Mouse (Mus musculus) 3134 (cell line): ENCODE measurements at regions not wholly inside any gene's neighbourhood (a gene's known extent, or its start where the extent isn't known, plus 50 kb on each side); places are given as distances from the start of the nearest gene placed in this dataset.
"Not testable (repeated sequence)": the region's sequence is repeated elsewhere in the genome, so short reads cannot be mapped to it uniquely, and the experiment has no call there.

Source experiments
- DNase-seq: peaks from one replicate; pipeline ENCODE4 v3.0.0-alpha.2; 2011; ENCODE audit warnings: low spot score; ENCODE audit not compliant: insufficient read length; ENCODE audit errors: extremely low read depth

DNA sequence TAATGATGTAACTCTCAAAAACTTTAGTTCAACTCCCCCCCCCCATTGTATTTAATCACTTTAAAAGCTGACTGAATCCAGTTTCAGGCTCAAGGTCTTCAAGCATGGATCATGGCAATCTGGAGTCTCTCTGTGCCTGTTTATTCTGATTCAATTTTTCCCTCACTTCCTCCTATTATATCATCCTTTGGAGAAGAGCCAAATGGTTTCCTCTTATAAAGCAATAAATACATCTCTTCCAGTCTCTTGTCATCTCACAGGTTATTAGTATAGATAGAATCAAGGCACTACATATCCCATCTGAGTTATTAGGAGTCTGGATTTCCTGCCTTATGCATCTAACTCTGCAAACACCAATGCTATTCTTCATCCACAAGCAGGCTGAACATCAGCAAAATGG is 530.2 kb upstream of the Pdcd1 start:
- no peak for DNase-seq

DNA sequence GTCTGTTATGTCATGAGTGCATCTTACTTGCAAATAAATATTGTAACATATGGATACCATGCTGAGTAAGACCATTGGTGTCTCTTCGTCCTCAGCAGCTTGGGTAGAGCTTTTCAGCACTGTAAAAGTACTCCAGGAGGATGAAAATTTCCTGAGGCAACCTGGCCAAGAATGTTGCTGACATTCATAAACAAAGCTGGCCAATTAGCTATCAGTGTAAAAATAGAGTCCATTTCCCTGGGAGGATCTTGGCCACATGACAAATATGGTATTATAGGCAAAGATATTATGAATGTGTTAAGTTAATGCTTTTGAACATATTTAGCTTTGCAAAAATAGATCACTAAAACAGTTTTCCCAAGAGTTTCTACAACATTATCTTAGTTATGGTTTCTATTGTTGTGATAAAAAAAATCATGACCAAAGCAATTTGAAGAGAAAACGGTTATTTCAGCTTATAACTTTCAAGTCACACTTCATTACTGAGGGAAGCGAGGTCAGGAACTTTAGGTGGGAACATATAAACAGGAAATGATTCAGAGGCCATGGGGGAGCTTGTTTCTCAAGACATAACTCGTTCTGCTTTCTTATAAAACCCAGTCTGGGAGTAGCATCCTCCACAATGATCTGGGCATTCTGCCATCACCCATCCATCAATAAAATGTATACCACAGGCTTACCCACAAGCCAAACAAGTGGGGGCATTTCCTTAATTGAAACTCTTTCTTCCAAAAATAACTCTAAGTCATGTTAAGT is 529.5 kb upstream of the Pdcd1 start:
- no peak for DNase-seq

DNA sequence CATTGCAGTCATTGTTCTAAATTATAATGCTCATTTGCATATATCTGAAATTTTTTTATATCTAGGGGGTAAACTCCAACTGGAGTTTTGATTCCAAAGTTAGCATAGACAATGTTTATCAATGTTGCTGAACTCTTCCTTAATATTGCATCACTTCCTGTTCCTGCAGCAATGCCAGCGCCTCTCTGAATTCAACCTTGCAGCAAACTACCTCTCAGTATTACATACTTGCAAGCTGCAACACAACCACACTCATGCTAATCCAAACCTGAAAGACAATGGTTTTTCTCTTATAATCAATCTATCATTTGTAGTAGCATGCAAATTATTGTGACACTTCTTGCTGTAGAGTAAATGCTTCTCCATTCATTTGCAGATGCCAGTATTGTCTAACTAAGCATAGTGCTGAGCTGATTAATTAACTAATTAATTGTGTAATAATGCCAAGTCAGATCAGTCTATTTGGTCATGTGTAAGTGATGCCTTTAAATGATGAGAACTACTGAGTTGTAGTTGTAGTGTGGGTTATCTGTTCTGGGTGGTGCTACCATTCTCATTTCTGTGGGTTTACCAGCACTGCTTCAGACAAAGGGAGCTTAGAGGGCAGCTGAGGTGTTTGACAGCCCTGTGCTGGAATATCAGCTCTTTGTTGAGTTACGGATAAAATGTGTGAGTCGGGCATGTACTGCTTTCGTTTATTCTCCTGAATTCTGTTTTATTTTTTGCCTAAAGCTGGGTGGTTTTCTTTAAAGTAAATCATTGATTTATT is 480.6 kb upstream of the Pdcd1 start:
- DNase-seq: no peak

DNA sequence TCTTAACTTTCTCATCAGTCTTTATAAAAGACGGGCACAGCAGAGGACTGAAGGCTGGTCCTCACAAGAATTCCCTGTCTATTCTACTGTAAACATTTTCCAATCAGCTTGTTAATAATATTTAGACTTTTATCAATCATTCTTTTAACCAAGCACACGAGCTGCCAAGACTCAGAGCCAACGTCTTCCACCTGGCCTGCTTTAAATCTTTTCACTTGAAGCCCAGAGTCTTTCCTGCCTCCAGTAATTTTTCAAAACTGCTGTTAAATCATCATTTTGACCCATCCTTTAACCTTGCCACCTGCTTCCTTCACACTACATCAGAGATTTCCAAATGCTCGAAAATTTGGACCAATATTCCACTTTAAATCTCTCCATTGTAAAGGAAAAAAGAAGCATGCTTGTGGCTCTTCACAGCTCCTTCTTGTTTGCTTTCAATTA is 451.7 kb upstream of the Pdcd1 start:
- DNase-seq: no peak

DNA sequence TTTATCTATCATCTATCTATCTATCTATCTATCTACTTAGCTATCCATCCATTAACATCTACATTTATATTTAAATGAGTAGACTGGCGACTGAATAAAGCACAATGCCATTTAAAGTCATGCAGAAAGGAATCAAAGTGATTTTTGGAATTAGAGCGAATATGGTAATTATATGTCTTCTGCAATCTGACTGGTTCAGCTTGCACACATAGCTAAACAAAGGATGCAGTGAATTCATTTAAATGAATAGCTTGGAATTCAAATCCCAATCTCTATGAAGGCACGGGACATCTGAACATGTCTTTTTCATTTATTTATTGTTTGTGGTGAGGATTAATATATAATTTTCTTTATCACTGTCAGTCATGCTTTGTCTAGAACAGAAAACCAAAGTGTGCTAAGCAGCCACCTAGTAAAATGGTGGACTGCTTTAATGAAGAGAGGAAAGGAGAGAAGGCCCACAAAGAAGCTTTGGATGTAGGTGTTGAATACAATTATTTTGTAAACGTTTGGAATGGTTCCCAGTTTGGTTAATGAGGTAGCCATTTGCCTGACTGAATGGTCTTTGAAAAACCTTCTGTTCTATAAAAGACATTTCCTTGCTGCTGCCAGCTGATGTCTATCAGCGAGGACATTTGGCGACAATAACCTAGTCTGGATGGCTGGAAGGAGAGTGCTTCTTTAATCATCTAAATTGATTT is 451.2 kb upstream of the Pdcd1 start:
- DNase-seq: no peak

DNA sequence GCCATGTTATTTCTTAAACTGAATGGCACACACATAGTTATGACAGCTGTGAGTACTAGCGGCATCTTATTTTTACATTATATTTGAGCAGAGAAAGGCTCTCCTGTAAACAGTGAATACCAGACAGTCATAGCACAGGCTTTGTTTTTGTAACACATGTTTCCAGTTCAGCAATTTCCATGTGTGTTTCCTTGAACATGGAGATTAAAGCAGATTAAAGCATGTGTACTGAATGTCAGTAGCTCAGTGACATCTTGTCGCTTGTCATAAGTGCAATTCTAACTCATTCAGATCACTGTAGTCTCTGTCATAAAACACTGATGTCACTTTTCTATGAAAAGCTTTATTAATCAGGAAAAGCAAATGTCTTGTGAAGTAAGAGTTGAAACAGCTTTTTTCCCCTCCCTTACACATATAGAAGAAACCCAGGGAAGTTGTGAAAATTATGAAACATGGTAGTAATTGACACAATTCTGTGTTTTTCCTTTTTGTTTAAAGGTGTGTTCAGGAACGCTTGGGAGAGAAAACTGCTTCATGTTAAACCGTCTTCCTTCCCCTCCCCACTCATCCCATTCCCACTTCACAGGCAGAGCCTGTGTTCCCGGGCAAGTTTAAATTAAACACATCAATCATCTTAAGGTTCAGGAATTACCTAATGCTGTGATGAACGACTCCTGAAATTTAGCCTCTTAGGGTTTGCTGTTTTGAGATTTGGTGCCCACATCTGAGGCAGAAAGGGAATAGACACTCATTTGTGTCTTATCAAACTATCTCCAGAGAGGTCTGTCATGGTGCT is 449.9 kb upstream of the Pdcd1 start:
- DNase-seq: no peak

DNA sequence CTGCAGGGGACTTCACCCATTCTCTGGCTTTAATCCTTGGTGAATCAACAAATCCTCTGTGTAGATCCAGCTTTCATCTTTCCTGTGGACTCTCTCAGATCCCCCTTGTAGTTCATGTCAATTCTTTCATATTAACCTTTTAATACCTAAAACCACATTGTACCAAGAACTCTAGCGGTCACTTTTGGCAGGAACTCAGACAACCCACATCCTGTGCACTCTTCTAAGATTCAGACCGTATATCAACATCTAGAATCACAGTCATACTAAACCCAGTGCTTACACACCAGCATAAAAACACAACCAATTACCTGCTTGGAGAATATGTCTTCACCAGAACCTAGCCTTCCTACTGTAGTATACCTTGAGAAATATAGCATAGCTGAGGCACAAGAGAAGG is 444.6 kb upstream of the Pdcd1 start:
- DNase-seq: no peak

DNA sequence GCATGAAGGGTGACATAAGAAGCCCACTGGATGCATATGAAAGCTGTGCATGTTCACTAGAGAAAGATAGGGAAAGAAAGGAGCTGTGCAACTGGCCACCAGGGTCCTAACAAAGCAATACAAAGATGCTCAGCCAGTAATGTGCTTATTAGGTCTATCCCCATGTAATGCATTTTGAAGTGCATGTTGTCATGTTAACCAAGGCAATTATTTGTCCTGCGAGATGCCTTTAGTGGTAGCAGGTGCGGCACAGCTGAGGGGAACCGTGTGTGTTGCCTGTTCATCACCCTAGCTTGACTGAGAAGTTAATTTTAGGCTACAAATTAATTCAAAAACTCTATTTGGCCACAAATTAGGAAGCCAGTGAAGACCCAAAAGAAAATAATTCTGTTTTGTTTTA is 444.0 kb upstream of the Pdcd1 start:
- DNase-seq: no peak

DNA sequence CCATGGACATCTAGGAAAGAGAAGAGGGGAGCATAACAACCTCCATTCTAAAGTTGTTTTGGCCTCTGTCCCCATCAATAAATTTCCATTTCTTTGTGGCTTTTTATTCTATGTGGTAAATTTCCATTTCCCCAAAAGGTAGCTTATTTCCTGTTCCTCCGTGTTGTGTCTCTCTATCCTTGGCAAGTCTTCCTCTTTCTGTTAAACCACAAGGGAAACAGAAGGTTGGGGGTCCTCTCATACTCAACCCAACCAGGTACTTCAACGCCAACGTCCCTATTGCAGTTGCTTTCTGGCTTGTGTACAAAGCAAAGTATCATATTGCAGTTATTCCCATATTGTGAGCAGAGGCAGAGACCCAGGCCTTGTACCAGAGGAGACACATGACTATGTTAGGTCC is 434.7 kb upstream of the Pdcd1 start:
- no peak for DNase-seq

DNA sequence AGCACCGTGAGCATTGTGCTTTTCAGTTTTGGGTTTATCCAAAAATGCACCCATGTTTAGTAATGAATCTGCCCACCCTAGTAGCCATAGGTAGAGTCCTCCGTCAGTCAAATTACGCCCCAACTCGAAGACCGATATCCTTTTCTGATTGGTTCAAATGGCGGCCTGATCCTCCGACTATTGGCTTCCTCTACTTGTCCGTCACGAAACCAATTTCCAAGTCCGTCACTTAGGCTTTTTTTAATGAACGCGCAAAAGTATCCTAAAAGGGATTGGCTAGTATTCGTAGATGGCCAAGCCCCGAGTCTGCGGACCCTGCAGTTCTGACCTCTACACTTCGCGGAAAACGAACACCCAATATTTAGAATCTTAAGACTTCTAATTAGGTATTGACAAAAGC is 417.5 kb upstream of the Pdcd1 start:
- DNase-seq: not testable (repeated sequence)

DNA sequence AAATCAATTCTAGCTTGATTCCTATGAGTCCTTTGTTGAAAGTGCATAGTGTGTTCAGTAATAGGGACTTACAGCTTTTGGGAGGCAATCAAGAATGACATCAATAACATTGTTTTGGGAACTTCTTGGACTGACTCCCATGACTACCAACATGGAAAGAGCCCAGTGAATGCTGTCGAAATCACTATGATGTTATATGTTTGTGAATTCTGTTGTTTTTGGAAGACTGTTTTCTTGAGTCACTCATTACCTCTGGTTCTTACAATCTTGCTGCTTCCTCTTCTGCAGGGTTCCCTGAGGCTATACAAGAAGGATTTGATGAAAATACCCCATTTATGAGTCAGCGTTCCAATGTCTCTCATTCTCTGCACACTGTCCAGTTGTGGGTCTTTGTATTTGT is 371.4 kb upstream of the Pdcd1 start:
- no peak for DNase-seq

DNA sequence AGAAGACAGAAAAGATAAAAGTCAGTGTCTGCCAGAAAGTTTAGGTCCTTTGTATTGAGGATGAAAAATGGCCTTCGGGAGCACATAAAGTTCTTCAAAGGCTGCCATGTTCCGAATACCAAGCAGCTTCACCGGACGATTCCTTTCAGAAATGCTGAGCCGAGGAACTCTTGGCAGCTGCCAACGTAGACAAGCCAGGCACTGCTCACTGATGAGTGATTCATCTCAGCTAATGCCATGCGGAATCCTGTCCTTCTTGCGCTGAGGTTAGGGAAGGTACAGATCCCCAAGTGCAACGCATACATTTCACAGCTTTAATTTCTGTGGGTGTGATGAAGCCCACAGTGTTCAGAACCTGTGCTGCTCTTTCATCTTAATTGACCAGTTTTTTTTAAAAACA is 360.7 kb upstream of the Pdcd1 start:
- DNase-seq: no peak

DNA sequence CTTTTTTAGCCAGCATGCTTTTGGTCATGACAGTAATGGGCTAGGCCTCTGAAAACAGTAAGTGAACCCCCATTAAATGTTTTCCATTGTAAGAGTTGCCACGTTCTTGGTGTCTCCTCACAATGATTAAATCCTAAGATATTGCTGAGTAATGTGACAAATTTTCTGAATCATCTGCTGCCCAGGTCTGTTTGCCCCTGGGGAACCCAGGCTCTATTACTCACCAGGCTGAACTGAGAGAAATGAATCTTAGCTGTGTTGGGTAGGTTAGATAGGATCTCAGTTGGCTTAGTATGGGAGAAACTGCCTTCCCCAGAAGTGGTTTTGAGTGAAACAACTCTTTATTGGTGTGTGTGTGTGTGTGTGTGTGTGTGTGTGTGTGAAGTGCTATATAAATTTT is 314.3 kb upstream of the Pdcd1 start:
- peak; percentile 39 for DNase-seq

DNA sequence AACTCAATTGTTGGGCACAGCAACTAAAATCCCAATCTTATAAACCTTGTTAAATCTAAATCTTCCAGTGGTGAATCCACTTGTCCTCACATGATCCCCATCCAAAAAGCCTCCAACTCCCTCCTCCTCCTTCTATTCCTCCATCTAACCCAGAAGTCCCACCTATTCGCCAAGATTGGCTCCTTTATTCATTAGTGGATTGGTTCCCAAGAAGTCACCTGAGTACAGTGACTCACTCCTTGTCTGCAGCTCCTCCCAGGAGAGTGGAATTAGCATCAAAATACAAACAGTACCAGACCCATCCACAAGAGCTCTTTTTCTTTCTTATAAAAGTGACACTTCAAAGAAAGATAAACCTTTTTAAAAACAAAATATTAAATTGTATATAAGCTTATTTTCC is 304.6 kb upstream of the Pdcd1 start:
- DNase-seq: no peak

DNA sequence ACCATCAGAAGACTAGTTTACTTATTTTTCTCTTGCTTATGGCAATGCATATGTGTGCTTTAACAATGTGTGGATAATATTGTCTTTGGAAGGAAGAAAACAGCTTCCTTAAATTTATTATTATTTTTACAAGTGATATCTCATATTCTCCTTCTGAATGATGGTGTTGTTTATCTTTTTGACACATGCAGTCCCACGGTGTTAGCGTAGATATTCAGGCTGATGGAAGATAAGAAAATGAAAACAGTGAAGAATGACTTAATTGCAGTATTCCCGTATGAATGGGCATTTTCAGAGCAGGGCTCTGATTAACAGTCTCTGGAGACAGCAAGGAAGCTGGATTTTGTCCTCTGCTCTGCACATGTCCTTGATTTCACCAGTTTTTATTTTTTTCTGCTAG is 303.5 kb upstream of the Pdcd1 start:
- DNase-seq: no peak

DNA sequence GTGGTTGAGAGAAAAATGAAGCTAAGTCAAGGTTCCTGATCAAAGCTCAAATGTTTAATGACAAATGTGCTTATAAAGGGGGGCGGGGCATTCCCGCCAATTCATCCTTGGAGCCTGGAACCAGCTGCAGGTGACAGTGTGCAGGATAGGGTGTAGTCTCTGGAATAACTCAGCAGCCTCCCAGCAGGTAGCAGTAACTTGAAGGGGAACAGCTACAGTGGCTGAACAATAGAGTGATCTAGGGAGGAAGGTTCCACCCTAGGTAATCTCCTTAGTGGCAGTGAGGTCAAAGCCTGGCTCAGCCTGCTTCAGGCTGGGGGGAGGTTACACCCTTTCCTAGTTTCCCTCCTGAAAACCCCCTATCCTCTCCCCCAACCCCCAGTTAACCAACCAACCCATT is 290.2 kb upstream of the Pdcd1 start:
- no peak for DNase-seq

DNA sequence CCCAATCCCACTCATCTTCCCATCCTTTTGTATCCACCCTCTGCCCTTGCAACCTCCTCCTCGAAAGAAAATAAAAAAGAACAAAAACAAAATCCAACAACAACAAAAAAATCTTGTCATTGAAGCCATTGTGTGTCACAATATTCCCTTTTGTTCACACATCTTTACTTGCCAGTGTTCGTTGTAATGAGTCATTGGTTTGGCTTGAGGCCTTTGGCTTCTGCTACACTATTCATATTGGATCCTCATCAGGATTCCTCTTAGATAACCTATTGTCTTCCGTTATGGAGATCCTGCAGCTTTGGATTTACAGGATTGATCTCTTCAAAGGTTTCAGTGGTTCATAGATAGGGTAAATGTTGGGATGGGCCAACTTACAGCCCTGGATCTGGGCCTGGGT is 288.9 kb upstream of the Pdcd1 start:
- no peak for DNase-seq

DNA sequence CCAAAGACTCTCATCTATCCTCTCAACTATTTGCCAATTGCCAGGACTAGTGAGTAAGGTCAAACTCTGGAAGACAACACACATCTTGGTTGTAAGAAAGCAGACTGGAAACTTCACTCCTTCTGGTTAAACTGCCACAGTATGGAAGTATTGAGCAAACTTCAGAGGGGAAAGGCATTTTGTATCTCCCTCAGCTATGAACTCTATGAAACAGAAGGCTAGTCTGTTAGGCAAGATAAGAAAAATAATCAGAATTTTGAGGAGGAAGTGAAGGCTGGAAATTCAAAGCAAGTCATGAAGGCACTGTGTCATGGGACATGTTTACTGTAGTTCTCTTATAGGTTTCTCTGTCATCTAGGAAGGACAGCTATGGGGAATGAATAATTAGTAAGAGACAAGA is 265.7 kb upstream of the Pdcd1 start:
- DNase-seq: no peak

DNA sequence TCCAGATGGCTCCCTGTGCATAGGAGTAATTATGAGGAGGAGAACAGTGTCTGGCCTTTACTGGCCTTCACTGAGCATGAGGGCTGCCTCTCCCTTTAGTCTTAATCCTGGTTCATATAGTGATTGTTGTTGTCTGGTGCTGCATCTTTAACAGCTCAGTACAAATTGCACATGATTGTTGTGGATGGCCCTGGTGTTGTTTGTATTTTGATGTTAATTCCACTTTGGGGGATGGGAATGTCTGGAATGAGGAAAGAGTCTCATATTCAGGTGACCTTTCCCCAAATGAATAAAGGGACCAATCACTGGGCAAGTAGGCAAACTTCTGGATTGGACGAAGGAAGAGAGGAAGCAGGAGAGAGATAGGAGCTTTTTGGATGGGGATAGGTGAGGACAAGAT is 246.0 kb upstream of the Pdcd1 start:
- no peak for DNase-seq

DNA sequence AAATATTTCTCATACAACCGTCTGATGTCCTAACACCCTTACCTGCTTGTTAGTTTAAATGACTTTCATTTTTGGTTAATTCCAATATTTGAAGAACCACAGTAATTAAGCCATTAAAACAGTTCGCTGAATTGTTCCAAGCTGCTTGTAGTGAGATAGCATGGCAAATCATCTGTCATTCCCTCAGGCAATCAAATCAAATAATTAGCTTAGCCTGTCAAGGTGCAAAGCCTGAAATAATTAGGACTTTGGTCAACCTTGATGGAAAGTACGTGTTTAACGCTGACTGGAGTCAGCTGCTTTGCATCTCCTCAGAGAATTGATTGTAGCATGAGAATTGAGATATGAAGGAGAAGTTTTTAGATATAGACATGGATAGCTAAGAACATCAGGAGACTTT is 220.2 kb upstream of the Pdcd1 start:
- no peak for DNase-seq

DNA sequence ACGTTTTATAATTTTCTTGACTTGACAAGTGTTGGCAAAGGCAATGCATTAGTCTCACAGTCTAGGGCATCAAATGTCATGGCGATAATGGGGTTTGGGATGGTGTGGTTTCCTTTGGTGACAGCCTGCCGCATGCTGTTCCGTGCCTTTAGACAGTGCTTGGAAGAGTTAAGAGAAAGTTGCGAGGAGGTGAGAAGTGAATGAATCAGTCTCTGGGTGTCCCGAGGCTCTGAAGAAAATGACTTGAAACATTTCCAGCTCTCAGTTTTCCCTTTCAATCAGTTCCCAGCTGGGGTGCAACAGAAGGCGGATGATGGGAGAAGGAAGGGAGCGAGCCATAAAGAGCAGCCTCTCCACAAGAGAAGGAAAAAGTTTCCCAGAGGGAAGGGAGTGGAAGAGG is 211.0 kb upstream of the Pdcd1 start:
- no peak for DNase-seq
